Mouse (Mus musculus): ENCODE results near the gene Kcne1l. TPM values are rescaled to one million over a fixed set of nuclear protein-coding genes. Genes with fewer than 3 reads are reported as not detected.

The Kcne1l gene
- not detected in 2 replicates for total RNA-seq (2014; fragmentation: Nextera tagmentation)
- total RNA-seq (2017): not detected in 2 replicates
- polyA plus RNA-seq (2012): not detected in 2 replicates

DNA sequence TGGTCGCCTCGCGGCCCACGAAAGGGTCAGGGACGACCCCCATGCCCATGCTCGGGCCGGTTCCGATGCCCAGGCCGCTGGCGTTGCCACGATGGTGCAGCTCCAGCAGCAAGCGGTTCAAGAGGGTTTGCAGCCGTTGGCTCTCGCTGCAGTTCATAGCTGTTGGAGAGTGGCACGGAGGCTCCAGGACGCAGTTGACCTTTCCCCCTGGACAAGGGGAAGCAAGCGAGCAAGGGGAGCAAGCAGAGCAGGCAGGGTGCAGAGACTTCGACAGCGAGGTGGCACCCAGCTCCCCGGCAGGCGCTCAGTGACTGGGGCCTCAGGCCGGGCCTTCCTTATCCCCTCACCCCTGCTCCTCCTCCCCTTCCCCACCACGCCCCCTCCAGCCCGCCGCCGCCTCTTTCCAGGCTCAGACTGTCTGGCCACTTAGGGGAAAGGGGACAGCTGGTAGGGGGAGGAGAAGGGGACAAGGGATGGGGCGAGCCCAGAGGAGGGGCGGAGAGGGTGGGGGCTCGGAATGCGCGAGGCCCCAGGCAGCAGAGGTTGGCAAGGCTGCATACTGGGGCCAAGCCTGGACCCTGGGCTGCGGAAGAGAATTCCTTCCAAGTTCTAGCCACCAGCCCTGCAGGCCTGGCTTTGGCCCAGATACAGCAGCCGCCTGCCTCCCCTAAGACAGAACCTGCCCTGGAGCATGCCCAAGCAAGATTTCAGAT lies at the start of gene Kcne1l:
TSS of gene Kcne1l (minus strand) at position 426 of the 713 bp plus-strand sequence.
- H3K4me1 ChIP-seq (ENCODE audit: insufficient read depth, low read depth, low read length): no peaks in the 10 kb centered on the region
- H3K9me3 ChIP-seq (replicated peaks): no peaks in the 10 kb centered on the region
- DNase-seq (ENCODE audit: low spot score) (no peak), ATAC-seq (ENCODE audit: extremely low read depth, insufficient number of reproducible peaks, low FRiP score, poor library complexity, severe bottlenecking) (no peak)
- H3K27me3 ChIP-seq (ENCODE audit: insufficient read depth, low read length): peaks cover 11% of the 10 kb centered on the region; the same call in 1 of the 2 replicates
- H3K36me3 ChIP-seq (replicated peaks): no peaks in the 10 kb centered on the region
- no peak within 1 kb of the TSS for H3K4me3 ChIP-seq (ENCODE audit: low read depth, low read length)
- TF ChIP-seq POLR2AphosphoS5 (IDR thresholded peaks at IDR 0.05; ENCODE audit: insufficient replicate concordance, low read depth, low read length): no peak
- no peak for TF ChIP-seq CTCF (IDR thresholded peaks at IDR 0.05; ENCODE audit: low read depth, low read length)
- TF ChIP-seq GATA1 (IDR thresholded peaks at IDR 0.05; ENCODE audit: borderline replicate concordance, low read length): no peak
- TF ChIP-seq GATA2 (IDR thresholded peaks at IDR 0.05; ENCODE audit: borderline replicate concordance, low read depth, low read length): no peak
- TF ChIP-seq TAL1 (conservative IDR thresholded peaks at IDR 0.05; ENCODE audit: low read depth, low read length): no peak

DNA sequence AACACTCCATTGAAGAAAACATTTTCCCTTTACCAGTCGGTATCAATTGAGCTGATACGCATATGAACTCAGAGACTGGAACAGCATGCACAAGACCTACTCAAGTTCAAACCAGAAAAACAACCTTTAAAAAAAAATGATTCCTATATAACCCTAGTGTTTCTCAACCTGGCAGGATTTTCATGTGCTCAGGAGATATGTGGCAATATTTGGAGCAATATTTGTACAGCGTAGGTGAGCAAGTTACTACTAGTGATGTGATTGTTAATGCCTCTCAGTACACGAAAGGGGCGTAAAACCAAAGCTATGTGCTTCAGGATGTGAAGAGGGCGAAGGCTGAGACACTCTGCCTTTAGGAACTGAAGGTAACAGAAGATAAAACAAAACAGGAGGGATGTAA lies 30.1 kb upstream of the Kcne1l start:
- Histone ChIP-seq H3K36me3 (replicated peaks) (peaks cover 69% of the 10 kb centered on the region), H3K27me3 (ENCODE audit: insufficient read depth, low read length) (no peaks in the 10 kb centered on the region), H3K9me3 (replicated peaks) (no peaks in the 10 kb centered on the region), H3K4me1 (ENCODE audit: insufficient read depth, low read depth, low read length) (no peaks in the 10 kb centered on the region), H3K4me3 (ENCODE audit: low read depth, low read length) (no peak overlapping the region)
- no peak for ATAC-seq (ENCODE audit: extremely low read depth, insufficient number of reproducible peaks, low FRiP score, poor library complexity, severe bottlenecking)
- TF ChIP-seq TAL1 (conservative IDR thresholded peaks at IDR 0.05; ENCODE audit: low read depth, low read length) (no peak), POLR2AphosphoS5 (IDR thresholded peaks at IDR 0.05; ENCODE audit: insufficient replicate concordance, low read depth, low read length) (no peak)
- DNase-seq (ENCODE audit: low spot score): no peak

DNA sequence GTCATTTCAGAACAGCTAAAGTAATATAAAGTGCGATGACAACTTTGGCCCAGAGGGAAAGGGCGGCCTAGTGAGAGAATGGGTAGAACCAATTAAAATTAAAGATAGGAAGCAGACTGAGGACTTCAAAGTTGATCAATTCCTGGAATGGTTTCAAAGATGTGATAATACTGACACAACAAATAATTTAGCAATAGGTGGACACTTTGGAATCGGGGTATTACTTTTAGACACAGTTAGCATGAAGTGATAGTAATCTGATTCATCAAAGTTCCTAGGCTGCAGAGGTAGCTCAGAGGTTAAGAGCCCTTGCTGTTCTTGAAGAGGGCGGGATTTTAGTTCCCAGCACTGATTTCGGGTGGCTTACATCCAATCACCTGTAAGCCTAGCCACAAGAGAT lies 29.4 kb upstream of the Kcne1l start:
- DNase-seq (ENCODE audit: low spot score): no peak
- TF ChIP-seq CTCF (IDR thresholded peaks at IDR 0.05; ENCODE audit: low read depth, low read length) (no peak), POLR2AphosphoS5 (IDR thresholded peaks at IDR 0.05; ENCODE audit: insufficient replicate concordance, low read depth, low read length) (no peak), GATA2 (IDR thresholded peaks at IDR 0.05; ENCODE audit: borderline replicate concordance, low read depth, low read length) (no peak), TAL1 (conservative IDR thresholded peaks at IDR 0.05; ENCODE audit: low read depth, low read length) (no peak), GATA1 (IDR thresholded peaks at IDR 0.05; ENCODE audit: borderline replicate concordance, low read length) (no peak)
- ATAC-seq (ENCODE audit: extremely low read depth, insufficient number of reproducible peaks, low FRiP score, poor library complexity, severe bottlenecking): no peak
- peaks cover 69% of the 10 kb centered on the region for H3K36me3 ChIP-seq (replicated peaks)
- no peak overlapping the region for H3K4me3 ChIP-seq (ENCODE audit: low read depth, low read length)
- no peaks in the 10 kb centered on the region for H3K9me3 ChIP-seq (replicated peaks)
- H3K27me3 ChIP-seq (ENCODE audit: insufficient read depth, low read length): no peaks in the 10 kb centered on the region
- no peaks in the 10 kb centered on the region for H3K4me1 ChIP-seq (ENCODE audit: insufficient read depth, low read depth, low read length)

DNA sequence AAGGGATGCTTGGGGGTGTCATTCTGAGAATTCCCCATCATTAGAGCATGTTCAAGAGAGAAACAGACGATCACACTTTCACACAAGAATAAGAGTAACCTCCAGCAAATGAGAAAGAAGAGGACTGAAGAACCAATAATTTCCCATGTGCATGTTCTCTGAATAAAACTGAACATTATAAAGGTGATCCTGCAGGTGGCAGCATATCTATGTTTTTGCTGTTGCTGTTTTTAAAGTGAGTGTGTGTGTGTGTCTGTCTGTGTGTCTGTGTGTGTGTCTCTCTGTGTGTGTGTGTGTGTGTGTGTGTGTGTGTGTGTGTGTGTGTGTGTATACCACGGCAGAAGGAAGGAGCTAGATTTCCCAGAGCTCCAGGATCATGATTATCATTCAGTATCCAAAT lies 19.7 kb upstream of the Kcne1l start:
- ATAC-seq (ENCODE audit: extremely low read depth, insufficient number of reproducible peaks, low FRiP score, poor library complexity, severe bottlenecking) (no peak), DNase-seq (ENCODE audit: low spot score) (no peak)
- H3K4me3 ChIP-seq (ENCODE audit: low read depth, low read length): no peak overlapping the region
- H3K27me3 ChIP-seq (ENCODE audit: insufficient read depth, low read length): no peaks in the 10 kb centered on the region
- TF ChIP-seq GATA2 (IDR thresholded peaks at IDR 0.05; ENCODE audit: borderline replicate concordance, low read depth, low read length): no peak
- TF ChIP-seq GATA1 (IDR thresholded peaks at IDR 0.05; ENCODE audit: borderline replicate concordance, low read length): no peak
- TF ChIP-seq TAL1 (conservative IDR thresholded peaks at IDR 0.05; ENCODE audit: low read depth, low read length): no peak
- TF ChIP-seq CTCF (IDR thresholded peaks at IDR 0.05; ENCODE audit: low read depth, low read length): no peak
- no peak for TF ChIP-seq POLR2AphosphoS5 (IDR thresholded peaks at IDR 0.05; ENCODE audit: insufficient replicate concordance, low read depth, low read length)
- H3K36me3 ChIP-seq (replicated peaks): peaks cover 29% of the 10 kb centered on the region
- no peaks in the 10 kb centered on the region for H3K4me1 ChIP-seq (ENCODE audit: insufficient read depth, low read depth, low read length)
- no peaks in the 10 kb centered on the region for H3K9me3 ChIP-seq (replicated peaks)

DNA sequence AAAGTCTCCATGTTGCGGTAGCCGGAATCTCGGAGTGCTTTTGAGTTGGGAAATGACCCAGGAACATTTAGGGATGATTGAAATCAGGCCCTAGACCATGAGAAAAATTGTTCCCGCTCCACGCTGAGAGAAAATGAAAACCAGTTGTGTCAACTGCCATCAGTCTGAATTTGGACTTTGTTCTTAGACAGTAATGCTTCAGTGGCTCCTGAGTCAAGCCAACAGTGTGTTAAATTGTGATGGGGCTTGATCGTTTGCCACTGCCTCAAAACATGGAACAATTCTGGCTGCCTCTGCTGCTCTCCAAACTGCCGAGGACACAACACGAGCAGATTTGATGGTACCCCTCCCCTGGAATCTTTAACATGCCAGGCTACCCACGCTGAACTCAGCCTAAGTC lies 10.0 kb upstream of the Kcne1l start:
- no peak for DNase-seq (ENCODE audit: low spot score)
- TF ChIP-seq GATA1 (IDR thresholded peaks at IDR 0.05; ENCODE audit: borderline replicate concordance, low read length) (no peak), GATA2 (IDR thresholded peaks at IDR 0.05; ENCODE audit: borderline replicate concordance, low read depth, low read length) (no peak), TAL1 (conservative IDR thresholded peaks at IDR 0.05; ENCODE audit: low read depth, low read length) (no peak), POLR2AphosphoS5 (IDR thresholded peaks at IDR 0.05; ENCODE audit: insufficient replicate concordance, low read depth, low read length) (no peak), CTCF (IDR thresholded peaks at IDR 0.05; ENCODE audit: low read depth, low read length) (no peak)
- no peak for ATAC-seq (ENCODE audit: extremely low read depth, insufficient number of reproducible peaks, low FRiP score, poor library complexity, severe bottlenecking)
- Histone ChIP-seq H3K36me3 (replicated peaks) (peaks cover 15% of the 10 kb centered on the region), H3K4me3 (ENCODE audit: low read depth, low read length) (no peak overlapping the region), H3K4me1 (ENCODE audit: insufficient read depth, low read depth, low read length) (no peaks in the 10 kb centered on the region), H3K27me3 (ENCODE audit: insufficient read depth, low read length) (no peaks in the 10 kb centered on the region), H3K9me3 (replicated peaks) (no peaks in the 10 kb centered on the region)

DNA sequence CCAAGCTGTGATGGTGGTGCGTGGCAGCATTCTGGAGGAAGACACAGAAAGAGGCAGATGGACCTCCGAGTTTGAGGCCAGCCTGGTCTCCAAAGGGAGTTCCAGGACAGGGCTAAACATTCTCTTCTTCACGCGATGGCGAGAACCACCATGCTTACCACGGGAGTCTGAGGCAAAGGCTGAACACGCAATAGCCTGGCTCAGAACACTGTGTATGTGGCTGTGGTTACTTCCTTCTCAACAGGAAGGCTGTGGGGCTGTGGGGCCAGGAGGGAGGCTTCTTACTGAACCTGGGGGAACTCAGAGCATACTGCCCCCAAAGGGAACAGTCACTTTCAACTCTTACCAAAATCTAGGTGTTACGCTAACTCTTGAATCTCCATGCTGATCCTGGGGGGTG lies 9.2 kb upstream of the Kcne1l start:
- ATAC-seq (ENCODE audit: extremely low read depth, insufficient number of reproducible peaks, low FRiP score, poor library complexity, severe bottlenecking) (no peak), DNase-seq (ENCODE audit: low spot score) (no peak)
- H3K36me3 ChIP-seq (replicated peaks): peaks cover 12% of the 10 kb centered on the region
- H3K4me1 ChIP-seq (ENCODE audit: insufficient read depth, low read depth, low read length): no peaks in the 10 kb centered on the region
- no peak for TF ChIP-seq GATA2 (IDR thresholded peaks at IDR 0.05; ENCODE audit: borderline replicate concordance, low read depth, low read length)
- TF ChIP-seq GATA1 (IDR thresholded peaks at IDR 0.05; ENCODE audit: borderline replicate concordance, low read length): no peak
- no peak for TF ChIP-seq CTCF (IDR thresholded peaks at IDR 0.05; ENCODE audit: low read depth, low read length)
- no peak for TF ChIP-seq TAL1 (conservative IDR thresholded peaks at IDR 0.05; ENCODE audit: low read depth, low read length)
- no peak for TF ChIP-seq POLR2AphosphoS5 (IDR thresholded peaks at IDR 0.05; ENCODE audit: insufficient replicate concordance, low read depth, low read length)
- no peaks in the 10 kb centered on the region for H3K27me3 ChIP-seq (ENCODE audit: insufficient read depth, low read length)
- no peak overlapping the region for H3K4me3 ChIP-seq (ENCODE audit: low read depth, low read length)
- H3K9me3 ChIP-seq (replicated peaks): no peaks in the 10 kb centered on the region
